Mouse (Mus musculus): Measurements from ENCODE around the gene Nxph2.
"Not testable (repeated sequence)": the region's sequence is repeated elsewhere in the genome, so short reads cannot be mapped to it uniquely, and the experiment has no call there.

Gene Nxph2

GRCm38 (mm10) chr2:23320746-23321585 is at the start of gene Nxph2:
Nxph2 (plus strand) TSS chr2:23321246.
- peak; percentile 2 for DNase-seq

- not testable (repeated sequence) for DNase-seq
These were observed 30.1 kb upstream of the Nxph2 start for GRCm38 (mm10) chr2:23290991-23291390.

GRCm38 (mm10) chr2:23314869-23315268 is 6.2 kb upstream of the Nxph2 start:
- no peak for DNase-seq

Measured in layer of hippocampus, adult 9-11 months (tissue).